Mouse (Mus musculus): ENCODE measurements around the gene Amotl1. TPM values are rescaled to one million over a fixed set of nuclear protein-coding genes. Genes with fewer than 3 reads are reported as not detected.

Gene Amotl1
- total RNA-seq, 2 experiments from 2014 or later = 21.6 to 23.4 TPM

GRCm38 (mm10) chr9:14498896-14499705 lies 145.8 kb downstream of the Amotl1 start:
- intact Hi-C loops (cut with DNase I) = no loop called here
- no peak for DNase-seq

Other genes with a start within 250 kb of the Amotl1 start
- 1 to 10 TPM; 1.2 to 1.8 TPM for gene Kdm4d, start 144.6 kb downstream of the Amotl1 start, total RNA-seq (2021)
- 10 to 100 TPM; 80.9 to 86.5 TPM for gene Cwc15, start 144.4 kb downstream of the Amotl1 start, total RNA-seq (2021)
- gene Piwil4, start 95.7 kb upstream of the Amotl1 start, total RNA-seq (2021) = under 1 TPM in 1 of 2 experiments, not detected in 1; 0.18 TPM
- gene Fut4, start 107.3 kb upstream of the Amotl1 start, total RNA-seq (2021) = 1 to 10 TPM in 1 of 2 experiments, under 1 TPM in 1; 0.70 to 1.1 TPM
- gene 1700012B09Rik, start 126.0 kb upstream of the Amotl1 start, total RNA-seq (2021) = under 1 TPM in 1 of 2 experiments, not detected in 1; 0.66 TPM
- 10 to 100 TPM; 13.7 to 16.2 TPM for gene Mre11a, start 139.6 kb upstream of the Amotl1 start, total RNA-seq (2021)
- 10 to 100 TPM; 17.8 to 22.3 TPM for gene Ankrd49, start 139.8 kb upstream of the Amotl1 start, total RNA-seq (2021)
- 1 to 10 TPM; 1.8 to 2.8 TPM for gene Gpr83, start 215.2 kb upstream of the Amotl1 start, total RNA-seq (2021)

Data from left cerebral cortex, postnatal 4 days (tissue).